Mouse (Mus musculus) embryonic facial prominence, embryonic 15.5 days (tissue): ENCODE results near the gene Fbxo44. TPM values are rescaled to one million over a fixed set of nuclear protein-coding genes. Genes with fewer than 3 reads are reported as not detected.

ENCODE experiments used
- ATAC-seq: fragments of 200-750 bp; cut with Nextera tagmentation; 2 replicates; pipeline ENCODE4 v1.8.0; 2017; ENCODE audit warnings: low read depth, moderate TSS enrichment; ENCODE audit not compliant: insufficient number of reproducible peaks, low FRiP score, low TSS enrichment
- H3K27ac ChIP-seq: fragments of 300-500 bp; sonication (generic); replicated peaks from 2 replicates; pipeline ENCODE4 v1.5.1; 2015; ENCODE audit warnings: mild to moderate bottlenecking, inconsistent platforms
- H3K27me3 ChIP-seq: fragments of 300-500 bp; sonication (generic); 2 replicates; pipeline ENCODE4 v1.6.1; 2015; ENCODE audit warnings: inconsistent platforms
- H3K36me3 ChIP-seq: fragments of 300-500 bp; sonication (generic); 2 replicates; pipeline ENCODE4 v1.6.1; 2015; ENCODE audit warnings: mild to moderate bottlenecking, inconsistent platforms
- H3K4me1 ChIP-seq: fragments of 300-500 bp; sonication (generic); 2 replicates; pipeline ENCODE4 v1.6.1; 2015; ENCODE audit warnings: inconsistent platforms
- H3K4me2 ChIP-seq: fragments of 300-500 bp; sonication (generic); replicated peaks from 2 replicates; pipeline ENCODE4 v1.6.1; 2015; ENCODE audit warnings: mild to moderate bottlenecking, inconsistent platforms
- H3K4me3 ChIP-seq: fragments of 300-500 bp; sonication (generic); replicated peaks from 2 replicates; pipeline ENCODE4 v1.5.1; 2015; ENCODE audit warnings: mild to moderate bottlenecking, inconsistent platforms
- H3K9ac ChIP-seq: fragments of 300-500 bp; sonication (generic); 2 replicates; pipeline ENCODE4 v1.6.1; 2015; ENCODE audit warnings: inconsistent platforms
- H3K9me3 ChIP-seq: fragments of 300-500 bp; sonication (generic); replicated peaks from 2 replicates; pipeline ENCODE4 v1.6.1; 2016; ENCODE audit warnings: inconsistent platforms
- WGBS: fragments of 180-500 bp; shearing (Covaris S2); methylation state at CpG from one replicate; pipeline ENCODE4 v1.1.7; 2015; 5-methylcytosine and 5-hydroxymethylcytosine counted together
- microRNA-seq: library from miRNA; unstranded; fragments of <30 nt; microRNA quantifications from one replicate; pipeline ENCODE4, GENCODE M21; 2016; ENCODE audit warnings: borderline number of aligned reads
- polyA plus RNA-seq: library from polyadenylated mRNA; unstranded; fragments of >200 nt; fragmentation: Nextera tagmentation; extraction: Ambion mirVana; gene quantifications from 2 replicates; pipeline ENCODE4 v1.2.1, GENCODE M21; 2015

Fbxo44 gene
- polyA plus RNA-seq, 1 experiment from 2014 or later, result 9.2 TPM

DNA sequence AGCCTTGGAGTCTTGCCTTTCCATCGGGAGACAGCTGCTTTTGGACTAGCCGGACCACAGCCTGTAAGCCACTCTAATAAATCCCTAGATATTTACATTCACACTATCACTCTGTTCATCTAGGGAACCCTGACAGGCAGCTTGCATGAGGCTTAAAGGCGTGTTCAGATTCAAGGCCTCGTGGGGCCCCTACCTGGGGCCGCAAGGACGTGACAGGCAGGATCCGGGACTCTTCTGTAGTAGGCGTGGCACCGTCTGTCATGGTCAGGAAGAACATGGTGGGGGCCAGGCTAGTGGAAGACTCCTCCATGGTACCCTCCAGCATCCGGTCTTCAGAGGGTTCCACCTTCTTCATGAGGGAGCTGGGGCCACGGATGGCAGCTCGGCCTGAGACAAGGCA lies 47.8 kb downstream of the Fbxo44 start:
- no peak overlapping the region for H3K9ac ChIP-seq
- no peak overlapping the region for H3K27ac ChIP-seq
- no peak for ATAC-seq
- no peaks in the 10 kb centered on the region for H3K9me3 ChIP-seq
- H3K27me3 ChIP-seq, result peaks cover 9% of the 10 kb centered on the region; the same call in 1 of the 2 replicates
- no peaks in the 10 kb centered on the region for H3K36me3 ChIP-seq
- no peak overlapping the region for H3K4me2 ChIP-seq
- H3K4me3 ChIP-seq, result no peak overlapping the region
- 68% methylated on average over 12 of the region's 12 CpGs for WGBS
- H3K4me1 ChIP-seq, result peaks cover 6% of the 10 kb centered on the region; the same call in 1 of the 2 replicates

DNA sequence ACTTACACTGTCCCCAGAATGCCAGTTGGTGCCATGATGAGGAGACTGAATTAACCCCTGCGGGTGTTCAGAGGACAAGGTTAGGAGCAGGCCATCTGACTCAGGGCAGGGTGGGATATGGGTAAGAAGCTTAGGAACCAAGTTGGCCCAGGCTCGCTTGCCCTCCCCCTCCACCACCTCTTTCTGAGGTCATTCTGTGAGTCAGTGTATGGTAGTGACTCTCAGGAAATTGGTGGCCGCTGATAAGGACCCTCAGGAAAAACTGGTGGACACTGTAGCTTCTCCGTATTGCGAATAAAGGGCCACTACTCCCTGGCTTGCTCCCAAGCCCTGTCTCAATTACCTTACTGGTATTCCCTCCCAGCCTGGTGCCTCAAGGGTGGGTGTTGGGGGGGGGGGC lies 51.1 kb downstream of the Fbxo44 start:
- Histone ChIP-seq H3K4me1 (no peaks in the 10 kb centered on the region), H3K27me3 (no peaks in the 10 kb centered on the region; the same call in 1 of the 2 replicates), H3K4me3 (no peak overlapping the region), H3K27ac (no peak overlapping the region), H3K9me3 (no peaks in the 10 kb centered on the region), H3K4me2 (no peak overlapping the region), H3K36me3 (no peaks in the 10 kb centered on the region), H3K9ac (no peak overlapping the region)
- 77% methylated on average over 5 of the region's 5 CpGs for WGBS
- ATAC-seq, result no peak

GRCm38 (mm10) chr4:148108565-148109100 lies 51.6 kb downstream of the Fbxo44 start:
- no peaks in the 10 kb centered on the region; the same call in 1 of the 2 replicates for H3K27me3 ChIP-seq
- no peak overlapping the region for H3K4me3 ChIP-seq
- H3K9ac ChIP-seq, result no peak overlapping the region
- no peaks in the 10 kb centered on the region for H3K36me3 ChIP-seq
- H3K9me3 ChIP-seq, result no peaks in the 10 kb centered on the region
- H3K4me1 ChIP-seq, result no peaks in the 10 kb centered on the region
- ATAC-seq, result no peak
- H3K27ac ChIP-seq, result no peak overlapping the region
- H3K4me2 ChIP-seq, result no peak overlapping the region
- 59% methylated on average over 7 of the region's 7 CpGs for WGBS

DNA sequence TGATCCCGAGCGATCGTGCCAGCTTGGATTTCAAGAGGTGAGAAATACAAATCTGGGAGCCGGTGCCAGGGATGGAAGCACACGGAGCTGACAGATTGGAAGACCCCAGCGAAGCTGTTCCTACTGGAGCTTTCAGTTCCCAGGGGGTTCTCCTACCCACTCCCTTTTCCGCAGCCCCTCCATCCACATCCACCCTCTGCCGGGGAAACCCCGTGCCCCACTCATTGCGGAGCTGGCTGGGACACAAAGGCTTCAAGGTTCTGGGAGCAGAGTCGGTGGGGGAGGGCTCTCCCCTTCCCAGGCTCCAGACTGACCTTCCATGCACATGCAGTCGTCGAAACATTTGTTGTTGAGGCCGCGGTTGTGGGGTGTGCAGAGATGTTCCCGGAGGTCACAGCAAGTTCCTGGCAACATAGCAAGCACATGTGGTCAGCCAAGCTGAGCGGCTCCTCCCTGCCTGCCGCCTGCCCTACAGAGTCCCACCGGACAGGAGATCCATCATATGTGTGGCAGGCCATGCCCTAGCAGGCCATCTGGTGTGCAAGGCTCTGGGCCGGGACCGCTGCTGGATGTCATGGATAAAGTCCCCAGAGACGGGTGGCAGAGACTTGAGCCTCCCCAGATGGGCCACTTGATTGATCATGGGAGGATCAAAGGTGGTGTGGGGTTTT lies 52.5 kb downstream of the Fbxo44 start:
- H3K4me1 ChIP-seq, result no peaks in the 10 kb centered on the region
- no peak overlapping the region for H3K4me3 ChIP-seq
- 66% methylated on average over 22 of the region's 22 CpGs for WGBS
- H3K36me3 ChIP-seq, result no peaks in the 10 kb centered on the region
- no peak overlapping the region for H3K27ac ChIP-seq
- no peaks in the 10 kb centered on the region for H3K9me3 ChIP-seq
- no peak overlapping the region for H3K4me2 ChIP-seq
- no peaks in the 10 kb centered on the region; the same call in 1 of the 2 replicates for H3K27me3 ChIP-seq
- H3K9ac ChIP-seq, result no peak overlapping the region
- ATAC-seq, result peak; percentile 18; the same call in 1 of the 2 replicates

DNA sequence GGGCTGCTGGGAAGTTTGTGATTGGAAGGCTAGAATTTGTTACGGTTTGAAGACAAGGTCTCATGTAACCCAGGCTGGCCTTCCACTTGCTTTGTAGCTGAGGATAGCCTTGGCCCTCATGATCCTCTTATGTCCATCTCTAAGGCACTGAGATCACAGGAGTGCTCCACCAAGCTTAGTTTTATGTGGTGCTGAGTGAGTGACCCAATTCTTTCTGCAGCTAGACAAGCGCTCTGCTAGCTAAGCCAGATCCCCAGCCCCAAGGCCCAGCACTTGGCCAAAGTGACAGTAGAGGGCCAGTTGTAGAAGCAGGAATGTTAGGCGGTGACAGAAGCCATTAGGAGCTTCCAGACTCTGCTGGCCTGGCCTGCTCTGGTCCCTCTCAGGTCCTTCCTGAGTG lies 56.1 kb downstream of the Fbxo44 start:
- Histone ChIP-seq H3K27me3 (no peaks in the 10 kb centered on the region; the same call in 1 of the 2 replicates), H3K4me1 (peaks cover 13% of the 10 kb centered on the region; the same call in 1 of the 2 replicates), H3K27ac (no peak overlapping the region), H3K36me3 (no peaks in the 10 kb centered on the region), H3K4me2 (no peak overlapping the region), H3K9me3 (no peaks in the 10 kb centered on the region), H3K9ac (no peak overlapping the region), H3K4me3 (no peak overlapping the region)
- ATAC-seq, result no peak
- 79% methylated on average over 3 of the region's 3 CpGs for WGBS

Small RNA genes lying within 50 kb of the gene (microRNA-seq; reads per million reads assigned to microRNA genes)
- not detected for gene Mir7022

Other genes with a start within 250 kb of the Fbxo44 start
- gene Plod1, start 223.7 kb downstream of the Fbxo44 start, polyA plus RNA-seq, result 92.0 and 93.3 TPM in 2 replicates
- gene 2510039O18Rik, start 219.6 kb downstream of the Fbxo44 start, polyA plus RNA-seq, result 20.6 and 22.0 TPM in 2 replicates
- gene Nppb, start 174.7 kb downstream of the Fbxo44 start, polyA plus RNA-seq, result 0.37 and 0.44 TPM in 2 replicates
- gene Nppa, start 159.8 kb downstream of the Fbxo44 start, polyA plus RNA-seq, result 0.42 and 0.43 TPM in 2 replicates
- 6.3 and 7.6 TPM in 2 replicates for gene Clcn6, start 121.7 kb downstream of the Fbxo44 start, polyA plus RNA-seq
- gene Mthfr, start 121.4 kb downstream of the Fbxo44 start, polyA plus RNA-seq, result 21.3 and 24.9 TPM in 2 replicates
- gene Agtrap, start 72.5 kb downstream of the Fbxo44 start, polyA plus RNA-seq, result 14.2 and 15.6 TPM in 2 replicates
- gene Mad2l2, start 30.1 kb downstream of the Fbxo44 start, polyA plus RNA-seq, result 52.7 and 53.1 TPM in 2 replicates
- 0.63 and 0.79 TPM in 2 replicates for gene Draxin, start 29.8 kb downstream of the Fbxo44 start, polyA plus RNA-seq
- gene Fbxo6, start 8.3 kb downstream of the Fbxo44 start, polyA plus RNA-seq, result 20.5 and 22.8 TPM in 2 replicates
- 3.7 and 4.2 TPM in 2 replicates for gene Fbxo2, start 139 bp upstream of the Fbxo44 start, polyA plus RNA-seq
- 0.16 and 0.40 TPM in 2 replicates for gene Disp3, start 127.5 kb upstream of the Fbxo44 start, polyA plus RNA-seq